Mouse (Mus musculus) heart, adult 8-10 months (tissue): ENCODE data around the gene Ikzf1. TPM values are rescaled to one million over a fixed set of nuclear protein-coding genes. Genes with fewer than 3 reads are reported as not detected.

Experiments used
- DNase-seq: peaks from one replicate; pipeline ENCODE4 v3.0.0; 2022; ENCODE audit warnings: low spot score
- total RNA-seq, 4 experiments: library from RNA; stranded (reverse); gene quantifications; 2 replicates each; pipeline ENCODE4 v1.2.4; 2022

Ikzf1 gene
- total RNA-seq, 4 experiments from 2014 or later = 0.92 to 1.7 (median 1.4) TPM

- no peak for DNase-seq
Measured at GRCm38 (mm10) chr11:11766105-11766504, 81.3 kb downstream of the Ikzf1 start.

DNA sequence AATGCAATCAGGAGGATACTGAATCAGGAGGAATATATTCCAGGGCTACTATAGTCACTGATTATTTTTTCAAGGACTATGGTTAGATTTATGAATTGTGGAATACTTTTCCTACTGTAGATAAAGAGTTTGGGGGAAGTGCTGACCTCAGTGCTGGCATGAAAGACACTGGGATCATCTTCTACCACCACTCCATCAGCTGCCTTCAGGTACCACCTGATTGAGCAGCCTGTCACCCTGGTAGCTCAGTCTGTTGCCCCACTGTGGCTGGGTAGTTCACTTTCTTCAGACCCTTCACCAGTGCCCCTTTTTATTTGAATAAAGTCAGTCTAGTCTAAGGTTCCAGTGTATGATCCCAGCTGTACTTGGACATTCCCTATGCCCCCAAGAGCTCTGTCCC is 81.9 kb downstream of the Ikzf1 start:
- DNase-seq = no peak

DNA sequence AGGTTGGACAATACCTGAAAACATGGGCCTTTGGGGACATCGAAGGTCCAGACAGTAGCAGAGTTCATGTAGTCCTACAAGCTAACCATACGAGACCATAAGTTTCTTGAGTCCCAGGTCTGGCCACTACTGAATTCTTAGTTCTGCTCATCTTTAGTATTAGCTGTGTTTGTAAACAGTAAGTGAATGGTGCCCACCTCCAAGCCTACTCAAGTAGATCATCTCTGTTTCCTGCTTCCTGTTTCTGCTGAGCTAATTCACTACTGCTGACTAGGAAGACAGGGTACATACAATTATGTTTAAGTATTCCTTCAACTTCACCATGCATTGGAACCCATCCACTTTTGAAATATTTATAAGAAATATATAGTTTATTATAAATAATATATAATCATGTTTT is 83.3 kb downstream of the Ikzf1 start:
- DNase-seq = no peak

GRCm38 (mm10) chr11:11769281-11769680 is 84.5 kb downstream of the Ikzf1 start:
- DNase-seq = no peak

DNA sequence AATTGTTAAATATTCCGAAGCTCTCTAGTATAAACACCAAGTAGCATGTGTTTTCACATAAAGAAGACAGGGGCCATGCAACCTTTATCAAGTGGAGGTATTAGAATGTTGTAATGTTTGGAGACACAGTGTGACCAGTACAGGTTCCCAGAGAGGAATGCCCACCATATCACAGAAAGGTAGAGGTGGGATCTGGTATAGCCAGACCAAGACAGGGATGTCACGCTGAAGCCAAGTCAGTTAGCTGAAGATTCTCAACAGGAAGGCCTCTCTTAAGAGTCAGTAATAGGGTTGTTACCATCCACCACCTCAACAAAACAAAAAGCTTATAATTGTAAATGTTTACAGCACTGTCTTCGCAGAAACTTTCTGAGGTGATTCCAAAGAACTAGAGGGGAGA is 85.9 kb downstream of the Ikzf1 start:
- DNase-seq = no peak

DNA sequence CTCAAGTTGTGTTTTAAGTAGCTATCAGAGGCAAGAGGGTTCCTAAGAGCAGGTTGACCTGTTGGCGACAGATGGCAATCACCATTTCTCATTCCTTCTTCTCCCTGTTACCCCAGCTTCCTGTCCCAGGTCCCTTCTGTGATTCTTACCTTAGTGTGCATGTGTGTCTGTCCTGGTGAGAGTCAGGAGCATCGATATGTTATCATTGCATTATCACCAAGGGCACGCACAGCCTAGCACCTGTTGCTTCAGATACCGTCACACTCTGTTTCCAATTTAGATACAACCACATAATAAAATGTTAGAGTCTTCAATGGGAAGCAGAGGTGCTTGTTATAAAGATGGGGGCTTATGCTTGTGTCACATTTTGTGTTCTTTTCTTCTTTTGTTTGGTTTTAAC is 87.4 kb downstream of the Ikzf1 start:
- DNase-seq = no peak

- DNase-seq = no peak
Measured at GRCm38 (mm10) chr11:11774384-11774783, 89.6 kb downstream of the Ikzf1 start.

DNA sequence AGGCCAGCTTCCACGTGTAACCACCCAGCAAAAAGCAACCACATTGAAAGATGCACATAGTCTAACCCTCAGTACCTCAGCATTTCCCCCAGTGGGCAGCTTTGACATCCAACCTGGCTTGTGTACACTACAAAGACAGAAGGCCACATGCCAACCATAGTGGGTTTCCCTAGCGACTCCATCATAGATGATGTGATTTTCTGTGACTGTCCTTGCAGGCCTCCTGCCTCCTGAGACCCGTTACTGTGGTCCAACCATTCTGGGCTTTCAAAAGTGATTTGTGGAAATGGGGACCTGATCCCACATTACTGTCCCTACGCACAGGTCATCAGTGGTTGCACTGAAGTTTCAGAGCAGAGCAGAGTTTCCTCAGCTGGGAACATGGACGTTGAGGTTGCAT is 90.1 kb downstream of the Ikzf1 start:
- DNase-seq = no peak

GRCm38 (mm10) chr11:11776071-11776821 is 91.4 kb downstream of the Ikzf1 start:
- no peak for DNase-seq

- DNase-seq = no peak
Measured at GRCm38 (mm10) chr11:11776822-11777174, 92.0 kb downstream of the Ikzf1 start.

GRCm38 (mm10) chr11:11777246-11777645 is 92.4 kb downstream of the Ikzf1 start:
- DNase-seq = no peak

DNA sequence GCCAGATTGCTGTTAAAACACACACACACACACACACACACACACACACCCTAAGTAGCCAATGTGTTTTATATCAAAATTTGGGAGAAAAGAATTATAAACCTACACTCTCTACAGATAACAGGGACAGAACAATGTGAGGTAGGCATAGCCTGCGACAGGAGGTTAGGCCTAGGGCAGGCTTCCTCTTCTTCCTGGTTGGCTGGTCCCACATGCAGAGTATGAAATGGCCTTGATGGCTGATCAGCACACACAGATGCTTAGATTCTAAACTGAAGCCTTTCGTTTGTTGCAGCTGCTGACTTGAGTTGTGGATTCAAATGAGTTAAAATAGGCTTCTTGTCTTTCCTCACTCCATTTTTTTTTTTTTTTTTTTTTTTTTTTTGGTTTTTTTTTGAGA is 93.0 kb downstream of the Ikzf1 start:
- no peak for DNase-seq

DNA sequence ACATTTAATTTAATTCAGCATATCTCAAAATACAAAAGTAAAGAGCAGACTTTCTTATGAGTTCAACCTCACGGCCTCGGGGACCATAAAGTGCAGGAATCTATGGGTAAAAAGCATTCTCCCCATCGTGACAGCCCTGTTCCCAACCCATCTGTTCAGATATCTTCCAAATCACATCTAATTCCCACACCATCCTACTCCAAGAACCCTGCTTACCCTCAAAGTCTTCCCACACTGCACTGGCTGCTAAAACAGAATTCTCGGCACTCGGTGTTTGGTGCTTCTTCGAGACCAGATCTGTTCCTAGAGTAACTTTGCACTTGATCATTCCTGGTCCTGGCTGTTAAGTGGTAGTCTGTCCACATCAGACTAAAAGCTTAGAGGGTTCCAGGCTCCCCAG is 93.5 kb downstream of the Ikzf1 start:
- DNase-seq = no peak

DNA sequence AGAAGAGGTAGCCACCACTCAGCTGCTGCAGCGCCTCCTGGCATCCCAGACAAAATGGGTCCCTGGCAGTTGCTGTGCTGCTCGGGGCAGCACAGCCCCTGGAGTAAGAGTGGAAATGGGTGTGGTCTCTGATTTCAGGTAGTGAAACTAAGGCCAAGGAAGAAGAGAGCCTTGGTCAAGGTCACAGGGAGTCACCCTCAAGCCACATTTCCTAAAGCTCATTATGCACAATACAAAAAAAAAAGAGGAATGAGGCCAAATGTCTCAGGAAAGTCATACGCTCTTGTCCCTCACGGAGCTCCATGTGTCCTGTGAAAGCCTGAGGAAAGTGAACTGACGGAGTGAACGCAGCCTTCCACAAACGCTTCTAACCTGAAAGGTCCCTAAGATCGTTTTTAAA is 96.9 kb downstream of the Ikzf1 start:
- no peak for DNase-seq

- peak; percentile 4 for DNase-seq
Measured at GRCm38 (mm10) chr11:11785457-11785856, 100.7 kb downstream of the Ikzf1 start.

DNA sequence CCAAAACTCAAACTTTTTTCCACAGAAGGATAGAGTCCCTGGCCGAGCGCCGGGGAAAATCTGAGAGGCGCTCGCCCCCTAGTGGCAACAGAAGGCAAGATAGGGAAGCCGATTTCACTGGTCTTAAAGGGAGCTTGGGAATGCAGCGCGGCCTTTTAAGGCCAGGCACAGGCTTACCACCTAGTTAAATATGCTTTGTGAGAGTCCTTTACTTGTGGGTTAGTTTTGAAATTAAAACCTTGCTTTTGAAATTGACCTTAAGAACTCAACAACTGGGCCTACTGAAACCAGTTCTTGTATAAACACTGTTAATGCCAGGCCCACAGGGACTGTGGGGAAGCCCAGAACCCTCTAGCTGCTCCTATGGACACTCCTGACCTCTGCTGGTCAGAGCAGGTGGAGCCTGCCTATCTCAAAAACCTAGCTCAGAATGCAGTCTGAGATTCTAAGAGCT is 103.7 kb downstream of the Ikzf1 start:
- DNase-seq = peak; percentile 77

GRCm38 (mm10) chr11:11794626-11795025 is 109.8 kb downstream of the Ikzf1 start:
- no peak for DNase-seq

GRCm38 (mm10) chr11:11798690-11799089 is 113.9 kb downstream of the Ikzf1 start:
- DNase-seq = no peak

- no peak for DNase-seq
Measured at GRCm38 (mm10) chr11:11800304-11800703, 115.5 kb downstream of the Ikzf1 start.

GRCm38 (mm10) chr11:11801067-11801466 is 116.3 kb downstream of the Ikzf1 start:
- no peak for DNase-seq

DNA sequence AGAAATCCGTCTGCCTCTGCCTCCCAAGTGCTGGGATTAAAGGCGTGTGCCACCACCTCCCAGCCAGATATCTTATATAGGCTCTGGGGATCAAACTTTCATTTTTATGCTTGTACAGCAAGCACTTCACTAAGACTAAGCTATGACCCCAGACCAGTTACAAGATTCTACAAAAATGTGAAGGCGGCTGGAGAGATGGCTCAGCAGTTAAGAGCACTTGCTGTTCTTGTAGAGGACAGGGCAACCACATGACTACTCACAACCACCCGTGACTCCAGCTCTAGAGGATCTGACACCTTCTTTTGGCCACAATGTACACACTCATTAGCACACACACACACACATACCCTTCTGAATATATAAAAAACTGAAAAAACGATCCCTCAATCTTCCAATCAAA is 119.6 kb downstream of the Ikzf1 start:
- no peak for DNase-seq

- DNase-seq = no peak
Measured at GRCm38 (mm10) chr11:11805951-11806350, 121.1 kb downstream of the Ikzf1 start.

GRCm38 (mm10) chr11:11808035-11808819 is 123.4 kb downstream of the Ikzf1 start:
- DNase-seq = no peak
